23 mouse cellular contexts compared by ENCODE assay signal in genomic region chr6:97962311-97962710, GRCm38 (mm10).
DNase-seq lines count a peak whose midpoint lies in the region; ATAC-seq and TF ChIP-seq lines count a peak whose summit lies in the region.
"Had no signal": no experiment of that assay in that cellular context is flagged by ENCODE, and none has a peak within 500 bp of the region (broad histone marks: within the 10 kb centered on the region; RNA-seq: fewer than 3 reads in every experiment).

No protein-coding gene starts in this region.

- WGBS in heart, embryonic 11.5 days (ENCODE audit: insufficient replicate concordance), result 56% methylated on average over 1 of the region's 1 CpGs
- 57% methylated on average over 1 of the region's 1 CpGs for WGBS in liver, adult 2 months
- 69% methylated on average over 1 of the region's 1 CpGs for WGBS in liver, embryonic 11.5 days
- 90% methylated on average over 1 of the region's 1 CpGs for WGBS in midbrain, embryonic 13.5 days

- no peaks in the 10 kb centered on the region for H3K27me3 ChIP-seq in heart, embryonic 11.5 days (ENCODE audit: control insufficient read depth, insufficient read depth, low read length)
- no peaks in the 10 kb centered on the region for H3K27me3 ChIP-seq in liver, adult 2 months (ENCODE audit: control insufficient read depth, insufficient read depth, low read length)
- H3K27me3 ChIP-seq in liver, embryonic 11.5 days (replicated peaks; ENCODE audit: control insufficient read depth, insufficient read depth, low read length), result no peaks in the 10 kb centered on the region
- H3K27me3 ChIP-seq in E14TG2a.4 (ENCODE audit: insufficient read depth, low read length), result no peaks in the 10 kb centered on the region
- no peaks in the 10 kb centered on the region for H3K27me3 ChIP-seq in midbrain, embryonic 13.5 days
- H3K27me3 ChIP-seq: limb, embryonic 15.5 days; stomach, embryonic 15.5 days had no signal

- no peak overlapping the region for H3K27ac ChIP-seq in heart, embryonic 11.5 days (ENCODE audit: low read depth, low read length)
- no peak overlapping the region for H3K27ac ChIP-seq in liver, adult 2 months (replicated peaks; ENCODE audit: insufficient read depth, low read depth, low read length)
- no peak overlapping the region for H3K27ac ChIP-seq in liver, embryonic 11.5 days (ENCODE audit: low read depth, low read length)
- no peak overlapping the region for H3K27ac ChIP-seq in midbrain, embryonic 13.5 days
- H3K27ac ChIP-seq: hindbrain, postnatal 0 days; limb, embryonic 15.5 days; midbrain, embryonic 10.5 days; stomach, embryonic 15.5 days had no signal

- no peak overlapping the region for H3K4me3 ChIP-seq in heart, embryonic 11.5 days (ENCODE audit: low read depth, low read length)
- H3K4me3 ChIP-seq in liver, adult 2 months (ENCODE audit: insufficient read depth, low read depth, low read length), result no peak overlapping the region
- H3K4me3 ChIP-seq in liver, embryonic 11.5 days (ENCODE audit: low read depth, low read length), result no peak overlapping the region
- peak overlapping the region; percentile 41 for H3K4me3 ChIP-seq in E14TG2a.4 (replicated peaks; ENCODE audit: low read length)
- no peak overlapping the region for H3K4me3 ChIP-seq in midbrain, embryonic 13.5 days (replicated peaks)
- H3K4me3 ChIP-seq: limb, embryonic 15.5 days; midbrain, embryonic 10.5 days; stomach, embryonic 15.5 days had no signal

- H3K79me2 ChIP-seq in liver, adult 2 months (ENCODE audit: control insufficient read depth, insufficient read depth, low read length), result no peaks in the 10 kb centered on the region

- no peaks in the 10 kb centered on the region for H3K9me3 ChIP-seq in heart, embryonic 11.5 days (replicated peaks; ENCODE audit: control insufficient read depth, low read length)
- no peaks in the 10 kb centered on the region for H3K9me3 ChIP-seq in liver, embryonic 11.5 days (ENCODE audit: control insufficient read depth, low read length)
- H3K9me3 ChIP-seq in E14TG2a.4 (ENCODE audit: low read length), result peaks cover 32% of the 10 kb centered on the region
- H3K9me3 ChIP-seq in midbrain, embryonic 13.5 days, result no peaks in the 10 kb centered on the region
- H3K9me3 ChIP-seq: limb, embryonic 15.5 days; midbrain, embryonic 10.5 days; stomach, embryonic 15.5 days had no signal

- H3K36me3 ChIP-seq in heart, embryonic 11.5 days (ENCODE audit: control insufficient read depth, insufficient read depth, low read length), result peaks cover 2% of the 10 kb centered on the region; the same call in 1 of the 2 replicates
- no peaks in the 10 kb centered on the region for H3K36me3 ChIP-seq in liver, adult 2 months (ENCODE audit: control insufficient read depth, insufficient read depth, low read length)
- H3K36me3 ChIP-seq in liver, embryonic 11.5 days (ENCODE audit: control insufficient read depth, insufficient read depth, low read length), result no peaks in the 10 kb centered on the region
- H3K36me3 ChIP-seq in E14TG2a.4 (ENCODE audit: insufficient read depth, low read length), result peaks cover 35% of the 10 kb centered on the region
- H3K36me3 ChIP-seq in midbrain, embryonic 13.5 days, result no peaks in the 10 kb centered on the region
- H3K36me3 ChIP-seq: G1E; limb, embryonic 15.5 days; midbrain, embryonic 10.5 days; stomach, embryonic 15.5 days had no signal

- H3K4me1 ChIP-seq in heart, embryonic 11.5 days (ENCODE audit: control insufficient read depth, insufficient read depth, low read length), result peaks cover 11% of the 10 kb centered on the region
- H3K4me1 ChIP-seq in liver, adult 2 months (ENCODE audit: control insufficient read depth, insufficient read depth, low read length), result 0 out of 2 replicates have a peak, but pooled peaks cover 2% of the 10 kb centered on the region
- H3K4me1 ChIP-seq in liver, embryonic 11.5 days (replicated peaks; ENCODE audit: control insufficient read depth, insufficient read depth, low read length), result no peaks in the 10 kb centered on the region
- peaks cover 52% of the 10 kb centered on the region for H3K4me1 ChIP-seq in E14TG2a.4 (replicated peaks; ENCODE audit: low read depth, low read length)
- H3K4me1 ChIP-seq in midbrain, embryonic 13.5 days (replicated peaks), result no peaks in the 10 kb centered on the region
- H3K4me1 ChIP-seq: limb, embryonic 15.5 days; stomach, embryonic 15.5 days had no signal

- TF ChIP-seq CTCF in liver, adult 2 months (IDR thresholded peaks at IDR 0.05; ENCODE audit: low read depth, low read length), result no peak
- TF ChIP-seq CTCF in E14TG2a.4 (conservative IDR thresholded peaks at IDR 0.05; ENCODE audit: low read length), result no peak

- no peak overlapping the region for H3K4me2 ChIP-seq in heart, embryonic 11.5 days
- no peak overlapping the region for H3K4me2 ChIP-seq in liver, embryonic 11.5 days
- H3K4me2 ChIP-seq in midbrain, embryonic 13.5 days (replicated peaks), result no peak overlapping the region
- H3K4me2 ChIP-seq: limb, embryonic 15.5 days; stomach, embryonic 15.5 days had no signal

- ATAC-seq in heart, embryonic 11.5 days (replicated peaks; ENCODE audit: insufficient number of reproducible peaks, low FRiP score, low TSS enrichment), result no peak
- no peak for ATAC-seq in liver, embryonic 11.5 days (replicated peaks; ENCODE audit: low FRiP score)
- ATAC-seq in midbrain, embryonic 13.5 days, result no peak
- ATAC-seq: forebrain, embryonic 14.5 days; hindbrain, postnatal 0 days; intestine, embryonic 16.5 days; lung, postnatal 0 days had no signal

- DNase-seq in heart, adult 18-20 months, result peak; percentile 20 to 40
- DNase-seq in liver, adult 2 months (ENCODE audit: extremely low read depth, low read depth, low spot score), result peak; percentile 17
- no peak for DNase-seq in liver, embryonic 11.5 days (ENCODE audit: low spot score)
- DNase-seq in R1 (ENCODE audit: low read depth, low spot score), result peak; percentile 53
- no peak for DNase-seq in urinary bladder, postnatal 25 days (ENCODE audit: low spot score)
- DNase-seq: cerebellum, adult 8-10 months; kidney, postnatal 36 days; layer of hippocampus, adult 9-11 months; left cerebral cortex, postnatal 4 days; right cerebral cortex, adult 18-20 months; right cerebral cortex, postnatal 4 days; thymus, postnatal 4 days had no signal

- no peak overlapping the region for H3K9ac ChIP-seq in heart, embryonic 11.5 days (ENCODE audit: low read depth, low read length)
- H3K9ac ChIP-seq in liver, adult 2 months (ENCODE audit: low read depth, low read length), result no peak overlapping the region
- H3K9ac ChIP-seq in liver, embryonic 11.5 days (ENCODE audit: low read depth, low read length), result no peak overlapping the region
- H3K9ac ChIP-seq in midbrain, embryonic 13.5 days (replicated peaks), result no peak overlapping the region
- H3K9ac ChIP-seq: limb, embryonic 15.5 days; stomach, embryonic 15.5 days had no signal

- no peak for TF ChIP-seq POLR2A in liver, adult 2 months (IDR thresholded peaks at IDR 0.05; ENCODE audit: extremely low read depth, insufficient read depth, low read length)

Comparison
In these comparisons a context has a peak if more than half of its experiments do, and no peak if none do; other contexts are left out.
1. DNase-seq: peak in heart, adult 18-20 months (2 of 2), liver, adult 2 months (single experiment) and R1 (single experiment); none in liver, embryonic 11.5 days (single experiment) and urinary bladder, postnatal 25 days (single experiment).